Mouse (Mus musculus) embryo, embryonic 9.5 days (tissue): ENCODE results near the gene Olfr1438-ps1.
"Not testable (repeated sequence)": the region's sequence is repeated elsewhere in the genome, so short reads cannot be mapped to it uniquely, and the experiment has no call there.

Source experiments
- DNase-seq: peaks from one replicate; pipeline ENCODE4 v3.0.0-alpha.2; 2017; ENCODE audit errors: extremely low spot score

Olfr1438-ps1 gene

GRCm38 (mm10) chr19:12335810-12336209 lies at the start of gene Olfr1438-ps1:
Gene Olfr1438-ps1 (minus strand): TSS chr19:12335910.
- no peak for DNase-seq

GRCm38 (mm10) chr19:12374465-12375025 lies 38.8 kb upstream of the Olfr1438-ps1 start:
- DNase-seq = no peak

- no peak for DNase-seq
Observed at GRCm38 (mm10) chr19:12373004-12373403, 37.3 kb upstream of the Olfr1438-ps1 start.

DNA sequence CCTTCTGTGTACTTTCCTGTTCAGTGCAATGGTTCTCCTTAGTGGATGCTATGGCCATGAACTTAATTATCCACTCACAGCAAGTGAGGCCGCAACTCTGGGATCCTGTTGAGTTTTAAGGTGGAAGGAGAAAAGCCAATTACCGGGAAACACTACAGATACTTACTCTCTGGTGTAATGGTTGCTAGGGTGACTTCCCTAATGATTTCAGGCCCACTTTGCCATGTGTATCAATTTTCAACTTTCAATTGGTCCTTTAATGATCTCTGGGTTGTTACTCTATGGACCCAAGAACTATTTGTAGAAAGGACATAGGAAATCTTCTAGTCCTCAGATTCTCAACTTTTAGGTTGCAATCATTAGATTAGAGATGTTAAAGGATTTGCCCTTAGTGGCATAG lies 10.7 kb downstream of the Olfr1438-ps1 start, which contains the start of gene Olfr1437:
Gene Olfr1437 (minus strand): TSS at position 101 of the 400 bp plus-strand sequence.
- no peak for DNase-seq

GRCm38 (mm10) chr19:12299030-12299429 lies 36.7 kb downstream of the Olfr1438-ps1 start, which contains the start of gene Olfr1436:
Gene Olfr1436 (minus strand): TSS chr19:12299130.
- DNase-seq = not testable (repeated sequence)

DNA sequence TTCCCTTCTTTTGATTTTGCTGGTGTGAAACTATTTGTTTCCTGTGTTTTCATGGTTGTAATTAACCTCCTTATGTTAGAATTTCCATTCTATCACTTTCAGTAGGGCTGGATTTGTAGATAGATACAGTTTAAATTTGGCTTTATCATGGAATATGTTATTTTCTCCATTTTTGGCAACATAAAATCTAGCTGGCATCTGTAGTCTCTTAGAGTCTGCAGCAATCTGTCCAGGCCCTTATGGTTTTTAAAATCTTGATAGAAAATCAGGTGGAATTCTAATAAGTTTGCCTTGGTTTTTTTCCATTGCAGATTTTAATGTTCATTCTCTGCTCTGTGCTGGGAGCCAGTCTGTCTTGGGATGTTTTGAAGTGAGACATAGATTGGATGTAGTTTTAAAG lies 42.7 kb downstream of the Olfr1438-ps1 start:
- no peak for DNase-seq

GRCm38 (mm10) chr19:12279554-12279953 lies 56.2 kb downstream of the Olfr1438-ps1 start, which contains the start of gene Olfr1434:
Gene Olfr1434 (plus strand): TSS chr19:12279854.
- no peak for DNase-seq
